Mouse (Mus musculus) regulatory T cell (primary cell): ENCODE data around the gene Clpsl2.

Experiments
- in situ Hi-C: fragments of 300-600 bp; cut with MboI, MseI; formaldehyde crosslinking; loops from one replicate; pipeline ENCODE4 v1.15.1; 2025; ENCODE audit warnings: high pct_unique_total_duplicates

Gene Clpsl2

GRCm38 (mm10) chr17:28549111-28549510 lies at the start of gene Clpsl2:
Gene Clpsl2 (plus strand): TSS chr17:28549411.
- in situ Hi-C loops: no loop called here

- in situ Hi-C loops: no loop called here
Measured at GRCm38 (mm10) chr17:28500465-28500864, 48.7 kb upstream of the Clpsl2 start.

GRCm38 (mm10) chr17:28502196-28502821 lies 46.9 kb upstream of the Clpsl2 start:
- in situ Hi-C loops: no loop called here

GRCm38 (mm10) chr17:28504182-28504581 lies 45.0 kb upstream of the Clpsl2 start:
- in situ Hi-C loops: no loop called here

GRCm38 (mm10) chr17:28505591-28505990 lies 43.6 kb upstream of the Clpsl2 start:
- in situ Hi-C loops: no loop called here

- in situ Hi-C loops: no loop called here
Measured at GRCm38 (mm10) chr17:28506895-28507294, 42.3 kb upstream of the Clpsl2 start.

GRCm38 (mm10) chr17:28507496-28507895 lies 41.7 kb upstream of the Clpsl2 start:
- in situ Hi-C loops: no loop called here

GRCm38 (mm10) chr17:28510445-28511342 lies 38.5 kb upstream of the Clpsl2 start:
- in situ Hi-C loops: no loop called here

GRCm38 (mm10) chr17:28511616-28512541 lies 37.3 kb upstream of the Clpsl2 start:
- in situ Hi-C loops: no loop called here

- in situ Hi-C loops: no loop called here
Measured at GRCm38 (mm10) chr17:28512696-28513095, 36.5 kb upstream of the Clpsl2 start.

GRCm38 (mm10) chr17:28513337-28513736 lies 35.9 kb upstream of the Clpsl2 start:
- in situ Hi-C loops: no loop called here

GRCm38 (mm10) chr17:28513844-28514243 lies 35.4 kb upstream of the Clpsl2 start:
- in situ Hi-C loops: no loop called here

- in situ Hi-C loops: no loop called here
Measured at GRCm38 (mm10) chr17:28514555-28514954, 34.7 kb upstream of the Clpsl2 start.

GRCm38 (mm10) chr17:28515431-28516341 lies 33.5 kb upstream of the Clpsl2 start:
- in situ Hi-C loops: no loop called here

GRCm38 (mm10) chr17:28516881-28517280 lies 32.3 kb upstream of the Clpsl2 start:
- in situ Hi-C loops: no loop called here

GRCm38 (mm10) chr17:28517441-28517955 lies 31.7 kb upstream of the Clpsl2 start, which contains the start of gene Fkbp5:
Gene Fkbp5 (minus strand): TSS chr17:28517527.
- in situ Hi-C loops: no loop called here

- in situ Hi-C loops: no loop called here
Measured at GRCm38 (mm10) chr17:28517956-28518614, 31.1 kb upstream of the Clpsl2 start.

- in situ Hi-C loops: no loop called here
Measured at GRCm38 (mm10) chr17:28518615-28519071, 30.6 kb upstream of the Clpsl2 start.

- in situ Hi-C loops: loop anchor here (5.0 to 10.0 kb wide), 3 partner anchors 33 to 305 kb away; no protein-coding TSS in a partner anchor
Measured at GRCm38 (mm10) chr17:28519827-28520226, 29.4 kb upstream of the Clpsl2 start.

- in situ Hi-C loops: loop anchor here (5.0 to 10.0 kb wide), 3 partner anchors 33 to 306 kb away; no protein-coding TSS in a partner anchor
Measured at GRCm38 (mm10) chr17:28520561-28520960, 28.6 kb upstream of the Clpsl2 start.
